Mouse (Mus musculus): ENCODE data around the gene Ncoa6.

DNA sequence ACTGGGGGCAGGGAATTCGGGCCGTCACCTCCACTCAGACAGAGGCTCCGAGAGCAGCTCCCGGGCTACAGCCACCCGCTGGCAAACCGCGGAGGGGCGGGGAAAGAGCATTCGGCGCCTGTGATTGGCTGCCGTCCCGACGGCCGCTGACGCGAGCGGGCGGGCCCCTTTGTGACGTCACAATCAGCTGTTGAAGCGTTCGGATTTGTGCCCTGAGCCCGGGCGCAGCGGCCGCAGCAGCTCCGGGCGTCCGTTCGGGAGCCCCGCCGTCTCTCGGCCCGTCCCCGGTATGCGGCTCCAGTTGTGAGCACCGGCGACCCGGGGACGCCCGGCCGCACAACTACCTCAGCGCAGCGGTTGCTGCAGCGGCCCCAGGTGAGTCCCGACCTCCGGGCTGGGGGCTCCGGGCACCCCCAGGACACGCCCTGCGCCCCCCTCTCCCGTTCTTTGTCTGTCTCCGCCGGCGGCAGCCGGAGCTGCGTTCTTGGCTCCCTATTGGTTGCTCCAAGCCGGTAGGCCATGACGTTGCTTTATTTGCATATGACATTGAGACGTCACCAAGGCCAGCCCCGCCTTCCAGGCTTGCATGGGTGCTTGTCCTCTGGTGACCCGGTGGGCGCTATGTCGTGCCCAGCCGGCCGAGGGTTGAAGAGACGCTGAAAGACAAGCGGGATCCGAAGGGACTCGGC lies 91.9 kb downstream of the Ncoa6 start:
- TF ChIP-seq CTCF (conservative IDR thresholded peaks at IDR 0.05; ENCODE audit: low read length) = no peak
- TF ChIP-seq NANOG (IDR thresholded peaks at IDR 0.05; ENCODE audit: borderline replicate concordance, low read length) = no peak
- TF ChIP-seq POU5F1 (IDR thresholded peaks at IDR 0.05; ENCODE audit: borderline replicate concordance, low read length) = no peak

Measured in E14TG2a.4 (cell line).